Mouse (Mus musculus): ENCODE measurements around the gene Nck2. TPM values are rescaled to one million over a fixed set of nuclear protein-coding genes. Genes with fewer than 3 reads are reported as not detected.

Gene Nck2
- polyA plus RNA-seq, 1 experiment from 2014 or later = 40.9 TPM

DNA sequence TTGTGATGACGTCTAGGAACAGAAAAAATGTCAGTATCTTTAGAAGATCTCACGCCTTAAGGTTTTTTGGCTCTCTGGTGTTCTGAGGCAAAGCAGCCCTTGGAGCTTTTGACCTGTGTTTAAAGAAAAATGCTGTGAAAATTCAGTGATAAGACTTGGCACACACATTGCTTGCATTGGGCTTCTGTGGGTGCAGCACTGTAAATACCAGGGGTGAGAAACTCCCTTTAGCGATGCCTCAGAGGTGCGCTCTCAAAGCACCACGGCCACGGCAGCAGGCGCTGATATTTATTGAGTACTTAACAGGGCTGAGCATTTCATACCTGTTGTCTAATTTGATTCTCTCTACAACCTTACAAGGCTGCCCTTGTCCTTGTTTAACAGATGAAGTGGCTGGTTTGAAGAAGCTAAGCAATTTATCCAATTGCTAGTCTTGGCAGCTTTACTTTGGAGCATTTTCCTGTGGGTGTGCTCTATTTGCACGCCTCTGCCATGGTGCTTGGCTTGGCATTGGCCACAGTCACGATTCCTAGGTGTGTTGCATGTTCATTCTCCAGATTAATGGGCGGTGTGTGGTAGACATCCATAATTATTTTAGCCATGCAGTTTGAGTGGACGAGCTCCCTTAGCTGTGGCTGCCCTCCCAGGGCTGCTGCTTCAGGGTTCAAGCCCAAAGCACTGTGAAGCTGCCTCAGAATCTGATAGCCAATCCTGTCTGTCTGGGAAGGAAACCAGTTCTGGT is 19.7 kb downstream of the Nck2 start:
- Histone ChIP-seq H3K27ac (no peak overlapping the region), H3K4me1 (peaks cover 15% of the 10 kb centered on the region), H3K36me3 (replicated peaks) (peaks cover 8% of the 10 kb centered on the region), H3K9ac (no peak overlapping the region), H3K27me3 (no peaks in the 10 kb centered on the region), H3K4me3 (replicated peaks) (no peak overlapping the region), H3K9me3 (no peaks in the 10 kb centered on the region), H3K4me2 (no peak overlapping the region)
- WGBS = 92% methylated on average over 11 of the region's 11 CpGs
- no peak for ATAC-seq (ENCODE audit: low FRiP score)

- Histone ChIP-seq H3K9me3 (no peaks in the 10 kb centered on the region), H3K27me3 (no peaks in the 10 kb centered on the region), H3K9ac (no peak overlapping the region), H3K4me3 (replicated peaks) (no peak overlapping the region), H3K4me2 (no peak overlapping the region), H3K36me3 (replicated peaks) (peaks cover 8% of the 10 kb centered on the region), H3K4me1 (peaks cover 11% of the 10 kb centered on the region), H3K27ac (no peak overlapping the region)
- ATAC-seq (ENCODE audit: low FRiP score) = no peak
These were observed 20.6 kb downstream of the Nck2 start for GRCm38 (mm10) chr1:43464976-43465375.

DNA sequence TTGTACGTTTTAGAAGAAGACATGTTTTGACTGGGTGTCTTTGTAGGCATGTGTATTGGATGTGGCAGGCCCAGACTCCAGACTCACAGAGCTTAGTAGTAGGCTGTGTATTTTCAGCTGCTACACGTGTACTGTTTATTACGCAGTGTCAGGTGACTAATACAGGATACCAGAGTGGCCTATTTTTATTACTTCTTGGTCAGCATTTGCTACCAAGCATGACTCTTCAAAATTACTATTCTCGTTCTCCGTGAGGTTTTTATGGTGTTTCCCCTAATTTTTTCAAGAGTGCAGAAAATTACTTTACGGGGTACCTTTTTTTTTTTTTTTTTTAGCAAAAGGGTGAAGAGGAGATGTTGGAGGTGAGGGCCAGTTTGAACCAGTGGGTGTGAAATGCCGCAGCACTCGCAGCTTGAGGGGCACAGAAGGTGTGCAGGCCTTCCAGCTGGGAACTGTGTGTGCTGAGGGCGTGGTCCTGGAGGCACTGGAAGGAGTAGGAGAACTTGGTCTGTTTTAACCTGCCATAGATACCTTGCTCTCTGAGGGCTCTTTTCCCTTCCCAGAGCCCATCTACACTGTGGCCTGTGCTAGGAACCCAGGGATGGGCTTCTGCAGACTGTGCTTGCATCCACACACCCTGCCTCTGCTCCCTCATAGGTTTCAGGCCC is 21.7 kb downstream of the Nck2 start:
- no peak overlapping the region for H3K27ac ChIP-seq
- H3K36me3 ChIP-seq (replicated peaks) = peaks cover 5% of the 10 kb centered on the region
- H3K9ac ChIP-seq = no peak overlapping the region
- no peak overlapping the region for H3K4me3 ChIP-seq (replicated peaks)
- H3K4me2 ChIP-seq = no peak overlapping the region
- 89% methylated on average over 9 of the region's 9 CpGs for WGBS
- no peaks in the 10 kb centered on the region for H3K9me3 ChIP-seq
- H3K27me3 ChIP-seq = no peaks in the 10 kb centered on the region
- peaks cover 9% of the 10 kb centered on the region for H3K4me1 ChIP-seq
- no peak for ATAC-seq (ENCODE audit: low FRiP score)

DNA sequence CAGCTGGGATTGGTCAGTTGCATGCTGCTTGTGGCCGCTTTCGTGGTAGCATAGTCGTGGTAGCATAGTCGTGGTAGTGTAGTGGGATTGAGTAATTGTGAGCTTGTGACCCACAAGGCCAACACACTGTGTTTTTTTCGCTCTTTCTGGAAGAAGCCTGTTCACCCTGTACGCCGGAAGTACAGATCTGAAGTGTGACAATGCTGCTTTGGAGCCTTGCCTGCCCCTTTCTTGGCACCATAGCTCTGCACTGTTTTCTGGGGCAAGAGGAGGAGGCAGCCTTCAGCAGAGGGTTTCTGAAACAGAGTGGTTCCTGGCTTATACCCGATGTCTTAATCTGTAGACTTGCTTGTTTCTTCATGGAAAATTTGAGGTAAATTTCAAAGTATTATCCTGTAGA is 23.3 kb downstream of the Nck2 start:
- Histone ChIP-seq H3K4me3 (replicated peaks) (no peak overlapping the region), H3K4me1 (peaks cover 9% of the 10 kb centered on the region), H3K4me2 (no peak overlapping the region), H3K36me3 (replicated peaks) (no peaks in the 10 kb centered on the region), H3K27ac (no peak overlapping the region), H3K9me3 (no peaks in the 10 kb centered on the region), H3K27me3 (no peaks in the 10 kb centered on the region), H3K9ac (no peak overlapping the region)
- no peak for ATAC-seq (ENCODE audit: low FRiP score)
- WGBS = 95% methylated on average over 8 of the region's 8 CpGs

GRCm38 (mm10) chr1:43468207-43468606 is 23.8 kb downstream of the Nck2 start:
- Histone ChIP-seq H3K4me3 (replicated peaks) (no peak overlapping the region), H3K4me2 (no peak overlapping the region), H3K9me3 (no peaks in the 10 kb centered on the region), H3K27me3 (no peaks in the 10 kb centered on the region), H3K9ac (no peak overlapping the region), H3K4me1 (peaks cover 9% of the 10 kb centered on the region), H3K36me3 (replicated peaks) (no peaks in the 10 kb centered on the region), H3K27ac (no peak overlapping the region)
- no peak for ATAC-seq (ENCODE audit: low FRiP score)
- 87% methylated on average over 7 of the region's 7 CpGs for WGBS

GRCm38 (mm10) chr1:43468978-43469377 is 24.6 kb downstream of the Nck2 start:
- H3K4me2 ChIP-seq = no peak overlapping the region
- H3K4me1 ChIP-seq = peaks cover 9% of the 10 kb centered on the region
- no peaks in the 10 kb centered on the region for H3K9me3 ChIP-seq
- H3K9ac ChIP-seq = no peak overlapping the region
- H3K4me3 ChIP-seq (replicated peaks) = no peak overlapping the region
- H3K27ac ChIP-seq = no peak overlapping the region
- H3K27me3 ChIP-seq = no peaks in the 10 kb centered on the region
- no peaks in the 10 kb centered on the region for H3K36me3 ChIP-seq (replicated peaks)
- WGBS = 86% methylated on average over 3 of the region's 3 CpGs
- ATAC-seq (ENCODE audit: low FRiP score) = no peak

GRCm38 (mm10) chr1:43470421-43471179 is 26.2 kb downstream of the Nck2 start:
- Histone ChIP-seq H3K27me3 (no peaks in the 10 kb centered on the region), H3K9ac (no peak overlapping the region)

GRCm38 (mm10) chr1:43471180-43472045 is 27.0 kb downstream of the Nck2 start:
- Histone ChIP-seq H3K4me2 (no peak overlapping the region), H3K9ac (no peak overlapping the region), H3K27ac (no peak overlapping the region), H3K9me3 (no peaks in the 10 kb centered on the region), H3K27me3 (no peaks in the 10 kb centered on the region), H3K4me3 (replicated peaks) (no peak overlapping the region), H3K36me3 (replicated peaks) (no peaks in the 10 kb centered on the region), H3K4me1 (peaks cover 24% of the 10 kb centered on the region)
- WGBS = 90% methylated on average over 4 of the region's 4 CpGs
- ATAC-seq (ENCODE audit: low FRiP score) = no peak

More at GRCm38 (mm10) chr1:43470421-43471179, 26.2 kb downstream of the Nck2 start:
- no peak overlapping the region for H3K4me3 ChIP-seq (replicated peaks)
- H3K4me1 ChIP-seq = peaks cover 18% of the 10 kb centered on the region
- no peak for ATAC-seq (ENCODE audit: low FRiP score)
- no peaks in the 10 kb centered on the region for H3K36me3 ChIP-seq (replicated peaks)
- H3K9me3 ChIP-seq = no peaks in the 10 kb centered on the region
- no peak overlapping the region for H3K27ac ChIP-seq
- no peak overlapping the region for H3K4me2 ChIP-seq
- 89% methylated on average over 10 of the region's 10 CpGs for WGBS

DNA sequence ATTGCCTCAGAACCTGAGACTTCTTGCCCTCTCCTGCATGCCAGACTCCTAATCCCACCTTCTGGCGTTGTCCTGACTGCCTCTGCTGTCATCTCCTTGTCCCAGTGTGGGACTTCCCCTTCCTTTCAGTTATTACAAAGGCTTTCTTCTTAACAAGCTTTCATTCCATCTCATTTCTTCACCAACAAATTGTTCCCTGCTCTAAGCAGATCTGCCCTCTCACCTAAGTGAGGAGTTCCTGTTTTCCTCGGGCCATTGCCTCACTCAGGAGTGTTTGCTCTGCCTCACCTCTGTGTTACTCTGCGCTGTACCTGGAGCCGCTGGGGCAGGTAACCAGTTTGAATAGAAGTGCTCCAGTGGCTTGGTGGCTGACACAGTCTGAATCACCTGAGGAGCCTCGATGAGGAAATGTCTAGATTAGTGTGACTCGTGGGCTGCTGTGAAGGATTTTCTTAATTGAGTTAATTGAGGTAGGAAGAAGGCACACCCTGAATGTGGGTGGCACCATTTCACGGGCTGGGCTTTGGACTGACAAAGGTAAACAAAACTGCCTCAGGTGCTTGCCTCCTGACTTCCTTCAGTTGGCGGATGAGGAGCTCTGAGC is 27.8 kb downstream of the Nck2 start:
- no peak overlapping the region for H3K27ac ChIP-seq
- H3K27me3 ChIP-seq = no peaks in the 10 kb centered on the region
- H3K9me3 ChIP-seq = no peaks in the 10 kb centered on the region
- H3K4me1 ChIP-seq = peaks cover 27% of the 10 kb centered on the region
- no peak overlapping the region for H3K9ac ChIP-seq
- no peak overlapping the region for H3K4me3 ChIP-seq (replicated peaks)
- H3K4me2 ChIP-seq = no peak overlapping the region
- 71% methylated on average over 8 of the region's 8 CpGs for WGBS
- no peak for ATAC-seq (ENCODE audit: low FRiP score)
- no peaks in the 10 kb centered on the region for H3K36me3 ChIP-seq (replicated peaks)

DNA sequence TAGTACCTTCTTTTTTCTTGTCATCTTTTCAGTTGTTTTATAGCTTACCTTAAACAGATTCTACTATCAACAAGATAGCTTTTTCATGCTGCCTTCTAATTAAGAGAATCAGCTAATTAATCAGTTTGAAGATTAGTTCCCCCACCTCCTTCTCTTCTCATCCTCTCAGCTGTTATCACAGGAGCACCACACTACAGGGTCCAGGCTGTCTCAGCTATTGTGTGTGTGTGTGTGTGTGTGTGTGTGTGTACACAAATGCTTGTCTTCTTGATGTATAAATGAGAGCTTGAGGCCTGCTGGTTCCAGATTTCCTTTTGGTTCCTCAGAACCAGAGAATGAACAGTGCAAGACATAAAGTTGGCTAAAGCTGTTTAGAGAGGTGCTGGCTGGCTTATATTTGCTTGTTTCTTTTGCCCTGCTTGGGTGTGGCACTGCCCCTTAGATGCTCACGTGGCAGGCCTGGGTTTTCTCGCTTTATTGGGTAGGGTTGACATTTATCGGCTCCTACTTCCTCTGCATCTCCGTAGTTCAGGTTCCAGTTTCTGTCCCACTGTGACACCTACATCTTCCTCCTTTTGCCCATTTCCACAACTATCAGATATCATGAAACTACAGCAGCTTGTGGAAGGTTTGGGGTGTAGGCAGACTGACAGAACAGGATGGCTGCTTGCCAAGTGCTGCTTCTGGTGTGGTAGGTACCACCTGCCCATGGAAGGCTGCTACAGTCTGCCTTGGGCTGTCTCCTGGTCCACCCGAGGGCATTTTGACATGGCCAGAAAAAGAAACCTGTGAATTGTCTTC is 29.6 kb downstream of the Nck2 start:
- ATAC-seq (ENCODE audit: low FRiP score) = no peak
- Histone ChIP-seq H3K27ac (0 out of 2 replicates have a peak overlapping the region, but pooled peaks have one; percentile 42), H3K9ac (no peak overlapping the region), H3K9me3 (no peaks in the 10 kb centered on the region), H3K4me1 (peaks cover 19% of the 10 kb centered on the region), H3K36me3 (replicated peaks) (no peaks in the 10 kb centered on the region), H3K4me2 (no peak overlapping the region), H3K4me3 (replicated peaks) (no peak overlapping the region), H3K27me3 (no peaks in the 10 kb centered on the region)
- WGBS = 87% methylated on average over 5 of the region's 5 CpGs
